Mouse (Mus musculus) embryo, embryonic 11.5 days (tissue): Measurements from ENCODE around the gene Gpc4.

Source experiments
- DNase-seq: peaks from one replicate; pipeline ENCODE4 v3.0.0-alpha.2; 2012; ENCODE audit warnings: low read depth, low spot score

Gpc4 gene

DNA sequence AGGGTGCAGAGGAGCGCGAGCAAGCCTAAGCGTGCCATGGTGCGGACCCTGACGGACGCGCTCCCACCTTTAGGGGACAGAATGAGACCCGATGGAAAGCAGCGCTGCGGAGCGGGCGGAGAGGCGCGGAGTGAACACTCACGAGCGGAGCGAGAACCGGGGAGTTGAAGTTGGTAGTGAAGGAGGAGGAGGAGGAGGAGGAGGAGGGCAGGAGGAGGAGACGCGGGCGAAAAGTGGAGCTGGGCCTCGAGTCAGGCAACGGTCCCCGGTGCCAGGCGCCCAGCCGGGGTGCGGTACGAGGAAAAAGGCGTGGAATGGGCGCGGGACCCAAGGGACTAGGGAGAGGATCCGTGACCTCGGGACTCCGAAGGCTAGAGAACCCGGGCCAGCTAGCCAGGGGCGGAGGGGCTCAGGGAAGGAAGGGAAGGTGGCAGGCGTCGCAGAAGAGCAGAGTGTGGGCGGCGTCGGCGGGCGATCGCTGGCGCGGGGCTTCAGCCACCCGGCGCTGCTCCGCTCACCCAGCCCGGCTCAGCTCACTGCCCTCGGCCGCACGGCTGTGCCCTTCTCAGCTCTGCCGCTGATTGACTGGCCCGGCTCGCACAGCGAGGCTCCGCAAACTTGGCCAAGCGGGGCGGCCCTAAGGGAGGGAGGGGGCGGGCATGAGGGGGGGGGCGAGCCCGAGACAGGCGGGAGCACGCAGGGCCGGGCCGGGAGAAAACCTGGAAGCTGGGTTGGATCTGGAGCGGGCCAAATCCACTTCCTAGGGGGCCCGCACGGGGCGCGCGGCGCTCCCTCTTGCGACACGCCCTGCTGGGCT lies at the start of gene Gpc4:
Gpc4 (minus strand) TSS at position 515 of the 817 bp plus-strand sequence.
- peak; percentile 62 for DNase-seq

DNA sequence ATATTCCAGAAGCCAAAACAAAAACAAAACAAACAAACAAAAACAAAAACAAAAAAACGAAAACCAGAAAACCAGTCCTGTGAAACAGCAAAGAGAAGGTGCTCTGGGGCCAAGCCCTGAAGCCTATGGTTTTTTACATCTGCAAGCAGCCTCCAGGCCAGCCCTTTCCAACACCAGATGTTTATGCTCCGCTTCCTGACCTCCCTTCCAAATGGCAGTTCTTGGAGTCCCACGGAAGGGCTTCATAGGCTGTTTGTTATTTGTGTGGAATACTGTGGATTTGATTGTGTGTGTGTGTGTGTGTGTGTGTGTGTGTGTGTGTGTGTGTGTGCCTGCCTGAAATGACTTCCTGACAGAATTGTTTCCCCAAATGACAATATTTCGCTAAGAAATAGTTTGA lies 47.8 kb upstream of the Gpc4 start:
- DNase-seq = no peak

DNA sequence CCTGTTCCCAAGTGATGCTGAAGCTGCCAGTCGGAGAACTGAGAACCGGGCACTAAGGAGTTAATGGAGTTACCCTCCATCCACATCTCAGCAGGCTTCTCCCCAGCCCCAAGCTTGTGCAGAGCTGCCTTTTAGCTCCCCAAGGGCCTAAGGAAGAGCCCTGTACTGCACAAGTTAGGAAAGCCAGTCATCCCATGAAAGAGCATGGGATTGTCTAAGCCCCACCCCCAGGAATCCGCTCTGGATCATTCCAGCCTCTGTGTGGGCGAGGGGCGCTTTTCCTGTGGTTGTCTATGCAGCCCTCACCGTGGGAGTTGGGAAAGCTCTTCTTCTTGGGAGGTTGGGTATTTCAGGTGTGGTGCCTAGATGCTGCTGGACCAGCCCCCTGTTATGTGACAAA lies 34.8 kb upstream of the Gpc4 start:
- DNase-seq = no peak

DNA sequence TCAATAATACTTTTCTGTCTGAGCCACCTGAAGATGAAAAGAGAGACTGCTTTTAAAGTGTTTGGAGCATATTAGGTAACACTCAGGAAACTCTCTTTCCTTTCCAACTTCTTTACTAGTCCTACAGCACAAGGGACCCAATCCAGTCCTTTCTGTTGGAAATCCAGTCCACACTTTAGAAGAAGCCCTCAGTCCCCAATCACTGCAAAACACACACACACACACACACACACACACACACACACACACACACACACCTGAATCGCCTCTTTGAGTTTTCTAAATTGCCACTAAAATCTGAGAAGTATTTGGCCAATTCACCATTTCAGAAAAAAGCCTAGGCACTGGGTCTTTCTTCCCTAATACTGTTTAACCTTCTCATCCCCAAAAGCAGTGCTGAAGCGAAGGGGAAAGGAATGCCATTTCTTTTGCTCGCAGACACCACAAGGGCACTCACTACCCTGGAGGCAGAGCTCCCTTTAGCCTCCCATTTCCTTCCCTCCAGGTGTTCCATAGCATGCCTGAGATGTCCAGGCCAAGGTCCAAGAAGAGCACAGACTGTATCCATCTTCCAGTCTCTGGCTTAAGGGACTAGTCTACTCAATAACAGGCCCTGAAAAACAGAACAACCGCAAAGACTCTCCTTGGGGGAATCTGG lies 28.4 kb upstream of the Gpc4 start:
- peak; percentile 5 for DNase-seq

DNA sequence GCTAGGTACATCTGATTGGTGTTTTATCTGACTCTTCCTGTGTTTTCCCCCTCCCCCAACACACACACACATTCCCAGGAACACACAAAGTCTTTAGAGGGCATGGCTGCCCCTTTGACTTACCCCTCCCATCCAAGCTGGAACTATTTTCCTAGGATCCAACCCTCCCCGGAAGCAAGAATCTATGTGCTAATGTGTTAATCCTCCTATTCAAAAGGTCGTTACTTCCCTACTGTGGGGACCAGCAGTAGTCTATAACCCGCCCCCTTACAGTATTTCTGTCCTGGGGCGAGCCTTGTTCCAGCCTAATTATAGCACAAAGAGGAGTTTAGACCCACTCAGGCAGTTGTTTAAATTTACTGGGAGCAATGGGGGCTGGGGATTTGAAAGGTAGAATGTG lies 24.0 kb upstream of the Gpc4 start:
- DNase-seq = no peak

DNA sequence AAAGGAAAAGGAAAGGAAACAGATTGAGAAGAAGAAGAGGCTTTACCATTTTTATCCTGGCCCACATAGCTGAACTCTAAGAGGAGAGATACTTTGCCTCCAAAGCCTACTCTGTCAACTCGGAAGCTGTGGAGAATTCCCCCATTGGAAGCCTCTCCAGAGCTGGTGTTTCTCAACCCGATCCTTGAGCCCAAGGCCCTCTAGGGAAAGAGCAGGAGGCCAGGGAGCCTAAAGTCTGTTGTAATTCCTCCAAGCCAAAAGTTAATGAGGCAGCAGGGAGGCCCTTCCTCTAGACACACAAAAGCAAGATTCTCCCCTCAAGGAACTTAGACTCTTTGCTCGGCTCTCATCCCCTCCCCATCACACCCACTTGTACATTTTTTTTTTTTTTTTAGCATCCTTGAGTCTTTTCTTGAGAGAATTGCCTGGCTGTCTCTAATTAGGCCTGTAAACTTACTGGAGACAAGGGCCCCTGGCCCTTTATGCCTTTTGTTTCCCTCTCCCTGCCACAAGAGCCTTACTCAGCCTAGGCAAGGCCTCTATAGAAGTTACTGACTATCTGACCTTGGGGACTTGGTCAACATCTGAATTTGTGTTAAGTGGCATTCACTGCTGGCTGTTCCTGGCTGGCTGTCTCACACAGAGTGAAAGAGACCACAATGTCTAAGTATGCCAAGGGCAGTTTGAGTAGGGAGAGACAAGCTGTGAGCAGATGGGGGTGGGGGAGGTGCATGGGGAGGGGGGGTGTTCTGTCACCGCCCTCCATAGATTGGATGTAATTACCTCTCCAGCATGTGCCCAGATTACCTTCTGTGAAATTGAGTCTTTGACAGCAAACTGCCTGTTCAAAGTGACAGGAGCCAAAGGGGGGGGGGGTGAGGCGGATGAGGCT lies 18.7 kb upstream of the Gpc4 start:
- no peak for DNase-seq

DNA sequence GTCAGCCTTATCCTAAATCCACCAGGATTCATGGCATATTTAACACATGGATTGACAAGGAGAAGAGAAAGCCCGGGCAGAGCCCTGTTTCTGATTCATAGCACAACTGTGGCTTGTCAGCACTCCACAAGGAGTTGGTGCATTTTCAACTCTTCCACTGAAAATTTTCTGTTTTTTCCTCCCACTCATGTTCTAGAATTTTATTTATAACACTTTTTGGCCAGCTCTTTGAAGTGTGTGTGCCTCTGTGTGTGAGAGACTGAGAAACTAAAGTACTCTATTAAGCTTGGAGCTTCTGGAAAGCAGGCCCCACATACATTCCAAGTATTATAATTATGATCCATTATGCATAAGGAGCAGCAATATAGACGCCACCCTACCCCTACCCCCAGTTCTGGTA lies 16.3 kb upstream of the Gpc4 start:
- DNase-seq = no peak

DNA sequence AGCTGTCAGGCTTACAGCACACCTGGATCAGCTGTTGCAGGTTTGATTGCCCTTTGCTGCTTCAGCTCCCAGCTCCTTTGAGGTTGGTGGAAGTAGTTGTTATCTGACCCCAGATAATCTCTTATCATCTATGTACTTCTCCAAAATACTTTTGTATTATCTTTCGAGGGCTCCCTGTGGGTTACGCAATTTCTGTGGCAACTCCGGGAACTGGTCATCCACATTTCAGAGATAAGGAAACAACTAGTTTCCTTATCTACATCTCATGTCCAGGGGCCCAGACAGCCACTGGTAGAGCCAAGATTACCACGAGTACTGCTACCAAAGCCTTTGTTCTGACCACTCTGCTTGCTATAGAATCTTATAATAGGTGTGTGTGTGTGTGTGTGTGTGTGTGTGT lies 12.0 kb upstream of the Gpc4 start:
- DNase-seq = no peak

DNA sequence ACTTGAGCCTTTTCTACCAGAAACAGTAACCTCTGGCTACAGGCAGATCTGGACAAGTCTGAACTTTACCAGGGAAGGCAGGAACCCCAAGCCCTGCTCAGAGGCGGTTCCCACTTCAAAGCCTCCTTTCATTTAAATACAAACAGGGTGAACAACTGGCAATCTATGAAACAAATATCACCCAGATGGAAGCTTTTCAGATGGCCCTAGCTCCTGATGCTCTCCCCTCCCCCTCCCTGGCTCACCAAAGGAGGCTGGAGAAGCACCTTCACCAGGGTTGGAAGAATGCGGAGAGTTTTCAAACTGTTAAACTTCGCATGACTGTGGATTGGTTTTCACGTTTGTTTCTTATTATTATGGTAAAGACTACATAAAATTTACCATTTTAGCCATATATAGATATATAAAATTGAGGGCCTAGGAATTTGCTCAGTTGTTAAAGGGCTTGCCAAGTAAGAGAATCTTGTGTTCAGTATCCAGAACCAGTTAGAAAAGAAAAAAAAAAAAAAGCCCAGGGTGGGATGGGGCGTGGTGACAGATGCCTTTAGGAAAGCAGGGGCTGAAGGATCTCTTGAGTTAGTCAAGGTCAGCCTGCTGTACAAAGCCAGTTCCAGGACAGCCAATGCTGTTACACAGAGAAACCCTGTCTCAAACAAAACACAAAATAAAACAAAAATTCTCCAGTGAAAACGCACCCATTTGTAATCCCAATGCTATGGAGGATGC lies 2.6 kb upstream of the Gpc4 start:
- no peak for DNase-seq

DNA sequence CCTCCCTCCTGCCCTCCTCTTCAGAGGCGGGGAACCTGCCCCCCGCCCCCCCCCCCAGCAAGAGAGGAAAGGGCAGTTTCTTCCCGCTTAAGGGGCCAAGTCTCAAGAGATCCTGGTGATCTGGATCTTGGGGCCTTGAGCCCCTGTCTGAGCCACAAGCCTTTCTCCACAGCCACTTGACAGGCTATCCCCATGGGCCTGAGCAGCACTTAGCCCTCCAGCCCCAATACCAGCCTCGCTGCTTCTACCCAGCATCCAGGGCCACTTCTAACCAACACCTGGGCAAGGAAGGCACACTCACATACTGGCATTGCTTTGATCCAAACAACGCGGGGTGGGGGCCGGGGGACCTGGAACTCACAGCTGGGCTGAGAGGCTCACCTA lies 495 bp upstream of the Gpc4 start:
- no peak for DNase-seq

DNA sequence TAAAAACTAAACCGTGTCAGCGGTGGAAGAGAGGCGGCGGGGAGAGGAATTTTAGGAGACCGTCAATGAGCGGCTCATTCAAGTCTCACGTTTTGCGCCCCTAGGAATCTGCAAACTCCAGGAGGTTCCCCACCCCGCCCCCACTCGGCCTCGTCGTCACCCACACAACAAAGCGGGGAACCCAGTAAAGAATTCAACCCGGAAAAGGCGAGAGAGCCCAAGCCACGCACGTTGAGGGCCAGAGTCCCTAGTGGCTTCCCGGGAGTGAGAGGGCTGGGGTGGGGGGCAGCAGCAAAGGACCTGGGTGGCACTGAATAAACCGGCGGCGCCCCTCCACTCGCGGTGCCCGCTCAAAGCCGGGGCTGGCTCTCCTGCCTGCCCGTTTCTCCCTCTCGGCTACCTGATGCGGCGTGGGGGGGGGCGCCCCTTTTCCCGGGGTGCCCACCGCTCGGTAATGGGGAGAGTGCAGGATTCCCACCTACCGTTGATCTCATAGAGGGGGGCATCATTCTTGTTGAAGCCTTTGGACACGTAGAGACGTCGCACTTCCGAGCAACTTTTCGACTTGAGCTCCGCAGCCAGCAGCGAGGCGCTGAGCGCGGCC lies 816 bp downstream of the Gpc4 start:
- no peak for DNase-seq

DNA sequence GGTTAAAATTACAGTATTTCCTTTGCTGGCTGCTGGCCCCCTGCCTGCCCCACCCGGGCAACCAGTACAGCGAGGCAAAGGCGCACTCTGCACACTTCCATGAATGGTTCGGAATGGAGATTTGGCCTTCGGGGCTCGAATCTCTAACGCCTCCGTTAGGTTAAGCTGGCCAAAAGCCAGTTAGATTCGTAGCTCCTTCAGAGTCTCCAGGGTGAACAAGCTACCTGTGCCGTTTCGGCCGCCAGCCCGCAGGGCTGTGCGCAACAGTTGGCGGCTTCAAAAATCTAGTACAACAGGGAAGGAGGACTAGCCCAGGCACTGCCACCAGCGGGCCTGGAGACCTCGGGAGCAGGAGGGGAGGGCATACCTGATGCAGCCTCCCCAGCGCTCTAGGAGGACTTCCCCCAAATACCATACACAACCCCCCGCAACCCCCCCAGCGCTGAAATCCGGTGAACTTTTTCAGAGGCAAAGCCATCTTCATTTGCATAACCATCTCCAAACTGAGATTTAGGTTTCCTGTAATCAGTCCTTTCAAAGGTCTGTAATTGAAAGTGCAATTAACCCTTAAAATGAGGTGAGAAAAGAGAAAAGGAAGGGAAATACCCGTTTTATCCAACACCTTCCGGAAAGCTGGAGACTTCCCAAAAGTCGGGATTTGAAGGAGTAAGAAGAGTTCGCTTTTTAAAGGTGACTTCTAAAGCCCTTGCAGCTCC lies 1.5 kb downstream of the Gpc4 start:
- no peak for DNase-seq

DNA sequence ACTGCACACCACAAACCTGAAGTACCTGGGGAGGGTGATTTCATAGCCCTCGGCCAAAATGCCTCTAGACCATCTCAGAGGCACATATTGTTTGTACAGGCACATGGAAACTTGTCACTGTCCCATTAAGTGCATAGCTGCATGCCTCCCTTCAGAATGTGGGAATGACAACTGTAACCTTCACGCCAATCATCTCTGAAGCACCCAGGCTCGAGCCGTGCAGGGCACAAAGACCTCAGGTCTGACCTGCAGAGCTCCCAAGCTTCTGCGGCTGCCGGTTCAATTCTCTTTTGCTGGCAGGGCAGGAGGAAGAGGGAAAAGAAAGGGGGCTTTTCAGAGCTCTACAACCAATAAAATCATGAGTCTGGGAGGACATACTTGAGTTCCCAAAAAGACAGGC lies 2.3 kb downstream of the Gpc4 start:
- DNase-seq = no peak

DNA sequence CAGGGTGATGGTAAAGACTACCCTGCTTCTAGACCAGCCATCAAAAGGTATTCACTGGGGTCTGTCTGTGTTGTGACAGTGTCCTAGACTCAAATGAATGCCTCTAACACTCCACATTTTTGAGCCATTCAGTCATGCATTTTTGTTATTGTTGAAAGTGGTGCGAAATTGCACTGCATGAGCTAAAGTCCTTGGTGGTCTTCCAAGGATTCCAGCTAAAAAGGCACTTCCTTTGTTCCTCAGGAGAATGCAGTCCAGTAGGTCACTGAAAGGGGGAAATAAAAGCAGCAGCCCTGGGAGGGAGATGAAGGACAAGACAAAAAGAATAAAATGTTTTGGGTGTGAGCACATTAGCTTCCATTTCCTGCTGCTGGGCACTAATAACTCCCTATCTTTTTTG lies 2.8 kb downstream of the Gpc4 start:
- DNase-seq = no peak

DNA sequence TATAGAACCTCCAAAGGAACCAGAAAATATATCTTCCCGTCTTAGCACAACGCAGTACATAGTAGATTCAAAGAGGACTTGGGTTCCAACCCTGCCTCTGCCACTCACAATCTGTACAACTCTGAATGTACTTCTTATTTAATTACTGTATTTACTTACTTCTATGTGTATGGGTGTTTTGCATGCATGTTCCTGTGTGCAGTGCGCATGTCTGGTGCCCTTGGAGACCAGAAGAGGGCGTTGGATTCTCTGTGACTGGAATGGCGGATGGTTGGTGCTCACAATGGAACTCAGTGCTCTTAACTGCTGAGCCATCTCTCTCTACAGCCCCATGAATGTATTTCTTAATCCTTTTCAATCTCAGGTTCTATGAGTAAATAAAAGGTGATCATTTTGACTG lies 5.4 kb downstream of the Gpc4 start:
- DNase-seq = no peak

DNA sequence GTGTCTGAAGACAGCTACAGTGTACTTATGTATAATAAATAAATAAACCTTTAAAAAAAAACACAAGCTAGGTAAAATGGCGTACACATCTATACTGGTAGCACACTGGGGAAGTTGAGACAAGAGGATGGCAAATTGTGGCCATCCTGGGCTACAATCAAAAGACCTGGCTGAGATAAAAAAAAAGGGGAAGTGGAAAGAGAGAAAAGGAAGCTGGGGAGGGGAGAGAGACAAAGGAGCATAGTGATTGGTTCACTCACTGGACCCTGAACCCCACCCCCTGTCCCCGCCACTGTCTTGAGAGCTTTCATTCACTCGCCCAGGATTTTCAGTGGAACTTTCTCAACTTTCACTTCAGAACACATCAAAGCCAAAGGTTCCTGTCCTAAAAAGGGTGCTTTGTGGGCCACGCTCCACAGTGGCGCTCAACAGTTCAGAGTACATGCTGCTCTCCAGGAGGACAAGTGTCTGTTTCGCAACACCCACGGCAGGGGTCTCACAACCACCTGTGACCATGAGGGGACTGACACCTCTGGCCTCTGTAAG lies 9.6 kb downstream of the Gpc4 start:
- no peak for DNase-seq

DNA sequence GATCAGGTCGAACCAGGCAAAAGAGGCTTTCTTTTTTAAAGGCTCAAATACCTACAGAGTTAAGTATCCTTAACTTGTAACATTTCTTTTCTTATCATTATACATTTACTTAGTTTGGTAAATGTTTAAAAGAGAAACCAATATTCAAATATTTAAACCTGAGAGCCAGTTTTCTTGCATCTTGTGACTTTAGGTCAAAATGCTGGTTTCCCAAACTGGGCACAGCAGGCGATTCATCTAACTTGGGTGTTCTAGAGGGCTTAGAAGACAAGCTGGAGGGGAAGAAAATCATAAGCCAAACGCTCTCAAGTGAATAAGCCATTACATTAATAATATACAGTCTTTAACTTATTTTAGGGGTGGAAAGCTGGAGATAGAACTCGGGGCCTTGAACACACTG lies 10.2 kb downstream of the Gpc4 start:
- no peak for DNase-seq

DNA sequence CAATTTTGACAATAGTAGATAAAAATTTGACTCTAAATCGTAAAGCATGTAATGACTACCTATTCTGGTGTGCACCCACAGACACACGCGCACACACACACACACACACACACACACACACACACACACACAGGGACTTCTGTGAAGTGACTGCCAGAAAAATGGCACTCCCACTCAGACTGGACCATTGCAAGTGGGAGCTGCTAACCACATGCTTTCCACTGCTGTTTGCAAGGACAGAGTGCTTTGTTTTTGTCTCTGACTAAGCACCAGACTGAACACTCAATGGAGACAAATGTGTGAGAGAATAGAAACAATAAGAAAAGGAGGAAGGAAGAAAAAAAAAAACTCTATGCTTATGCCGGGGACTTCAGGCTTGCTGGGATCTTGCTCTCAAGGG lies 11.6 kb downstream of the Gpc4 start:
- DNase-seq = no peak

DNA sequence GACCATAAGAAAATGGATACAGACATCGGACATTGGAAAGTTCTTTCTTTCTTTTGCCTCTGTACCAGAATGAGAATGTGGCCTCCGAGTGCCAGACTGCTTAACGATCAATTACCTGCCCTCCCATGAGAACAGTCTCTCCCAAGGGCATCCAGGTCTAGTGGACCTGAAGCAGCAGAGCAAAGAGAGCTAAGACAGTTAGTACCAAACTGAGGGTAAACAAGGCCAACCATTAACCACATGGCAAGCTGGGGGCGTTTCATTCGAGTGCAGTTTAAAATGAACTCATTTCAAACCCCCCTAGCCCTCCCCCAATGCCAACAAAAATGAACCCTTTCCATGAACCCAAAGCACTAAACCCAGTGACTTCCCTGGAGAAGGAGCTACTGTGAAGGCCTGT lies 12.1 kb downstream of the Gpc4 start:
- DNase-seq = no peak

DNA sequence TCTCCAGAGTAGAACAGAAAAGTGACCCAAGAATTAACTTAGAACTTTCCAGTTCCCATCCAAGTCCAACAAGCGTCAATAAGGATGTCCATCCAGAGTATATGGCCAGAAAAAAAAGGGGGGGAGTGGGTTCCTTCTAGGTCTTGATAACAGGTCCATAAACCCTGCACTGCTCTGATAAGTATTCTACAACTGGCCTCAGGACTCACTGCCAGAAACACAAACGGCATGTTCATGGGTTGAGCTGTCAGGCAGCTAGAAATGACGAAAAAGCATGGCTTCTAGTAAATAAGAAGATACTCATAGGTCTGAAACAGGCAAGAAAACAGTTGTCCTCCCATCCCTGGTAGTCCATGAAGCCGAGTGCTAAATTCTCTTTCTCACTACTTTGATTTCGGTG lies 13.5 kb downstream of the Gpc4 start:
- no peak for DNase-seq
